Mouse (Mus musculus) limb, embryonic 14.5 days (tissue): ENCODE measurements around the gene Zfp37. TPM values are rescaled to one million over a fixed set of nuclear protein-coding genes. Genes with fewer than 3 reads are reported as not detected.
"Not testable (repeated sequence)": the region's sequence is repeated elsewhere in the genome, so short reads cannot be mapped to it uniquely, and the experiment has no call there.

Source experiments
- ATAC-seq: fragments of 200-750 bp; cut with Nextera tagmentation; 2 replicates; pipeline ENCODE4 v1.8.0; 2017; ENCODE audit warnings: low read depth, moderate number of reproducible peaks, moderate TSS enrichment; ENCODE audit not compliant: low FRiP score
- DNase-seq: peaks from one replicate; pipeline ENCODE4 v3.0.0-alpha.2; 2015; ENCODE audit warnings: low spot score
- H3K27ac ChIP-seq: fragments of 300-500 bp; sonication (generic); replicated peaks from 2 replicates; pipeline ENCODE4 v1.5.1; 2014; ENCODE audit warnings: low read depth, mild to moderate bottlenecking, low read length, moderate library complexity, mixed read lengths
- H3K27me3 ChIP-seq: fragments of 300-500 bp; sonication (generic); 2 replicates; pipeline ENCODE4 v1.6.1; 2014; ENCODE audit warnings: low read length, mixed read lengths; ENCODE audit not compliant: control insufficient read depth, insufficient read depth
- H3K36me3 ChIP-seq: fragments of 300-500 bp; sonication (generic); 2 replicates; pipeline ENCODE4 v1.6.1; 2014; ENCODE audit warnings: mild to moderate bottlenecking, low read length, moderate library complexity, mixed read lengths; ENCODE audit not compliant: control insufficient read depth, insufficient read depth
- H3K4me1 ChIP-seq: fragments of 300-500 bp; sonication (generic); 2 replicates; pipeline ENCODE4 v1.6.1; 2014; ENCODE audit warnings: antibody characterized with exemption, low read length, mixed read lengths; ENCODE audit not compliant: control insufficient read depth, insufficient read depth
- H3K4me2 ChIP-seq: fragments of 300-500 bp; sonication (generic); replicated peaks from 2 replicates; pipeline ENCODE4 v1.6.1; 2014; ENCODE audit warnings: low read depth, mild to moderate bottlenecking, low read length, moderate library complexity; ENCODE audit not compliant: severe bottlenecking
- H3K4me3 ChIP-seq: fragments of 300-500 bp; sonication (generic); replicated peaks from 2 replicates; pipeline ENCODE4 v1.5.1; 2014; ENCODE audit warnings: low read length
- H3K9ac ChIP-seq: fragments of 300-500 bp; sonication (generic); 2 replicates; pipeline ENCODE4 v1.6.1; 2014; ENCODE audit warnings: mild to moderate bottlenecking, low read depth, low read length, moderate library complexity; ENCODE audit not compliant: severe bottlenecking
- H3K9me3 ChIP-seq: fragments of 300-500 bp; sonication (generic); 2 replicates; pipeline ENCODE4 v1.6.1; 2016; ENCODE audit warnings: low read length; ENCODE audit not compliant: control insufficient read depth
- POLR2A ChIP-seq: fragments of 200-500 bp; IDR thresholded peaks from 2 replicates; pipeline ENCODE4 v1.8.0; 2012; ENCODE audit warnings: inconsistent platforms, mild to moderate bottlenecking, moderate library complexity, borderline replicate concordance; ENCODE audit not compliant: insufficient read depth, insufficient read length; ENCODE audit errors: extremely low read depth
- WGBS: fragments of 180-500 bp; shearing (Covaris S2); extraction: QIAGEN DNeasy Blood & Tissue Kit; methylation state at CpG from one replicate; pipeline ENCODE4 v1.1.7; 2014; 5-methylcytosine and 5-hydroxymethylcytosine counted together
- polyA plus RNA-seq, 2 experiments: library from polyadenylated mRNA; depleted of rRNA in 1 of 2; stranded (reverse) in 1 of 2; unstranded in 1 of 2; fragments of >200 nt; fragmentation: Nextera tagmentation in 1 of 2; extraction: Ambion mirVana in 1 of 2; gene quantifications; 2 replicates each; pipeline versions ENCODE4 v1.2.1 to v1.2.3; 2012 to 2014

Zfp37 gene
- polyA plus RNA-seq, 2 experiments = 7.2 to 9.5 TPM

GRCm38 (mm10) chr4:62273916-62274315, 43.1 kb upstream of the Zfp37 start:
- no peak overlapping the region for H3K4me2 ChIP-seq
- no peak overlapping the region for H3K9ac ChIP-seq
- DNase-seq (no peak), ATAC-seq (no peak)
- H3K27me3 ChIP-seq = no peaks in the 10 kb centered on the region
- H3K27ac ChIP-seq = no peak overlapping the region
- TF ChIP-seq POLR2A = no peak
- no peaks in the 10 kb centered on the region for H3K9me3 ChIP-seq
- no peaks in the 10 kb centered on the region for H3K36me3 ChIP-seq
- WGBS = 93% methylated on average over 10 of the region's 10 CpGs
- H3K4me1 ChIP-seq = no peaks in the 10 kb centered on the region
- no peak overlapping the region for H3K4me3 ChIP-seq

- no peak overlapping the region for H3K9ac ChIP-seq
- no peaks in the 10 kb centered on the region for H3K9me3 ChIP-seq
- no peaks in the 10 kb centered on the region for H3K36me3 ChIP-seq
- no peak for ATAC-seq
- 90% methylated on average over 10 of the region's 10 CpGs for WGBS
- H3K27ac ChIP-seq = no peak overlapping the region
- no peak overlapping the region for H3K4me3 ChIP-seq
- no peaks in the 10 kb centered on the region for H3K27me3 ChIP-seq
- H3K4me1 ChIP-seq = no peaks in the 10 kb centered on the region
- no peak for TF ChIP-seq POLR2A
- DNase-seq = no peak
- H3K4me2 ChIP-seq = no peak overlapping the region
Measured at GRCm38 (mm10) chr4:62272696-62273095, 41.8 kb upstream of the Zfp37 start.

GRCm38 (mm10) chr4:62267101-62267500, 36.3 kb upstream of the Zfp37 start:
- Histone ChIP-seq H3K4me2 (no peak overlapping the region), H3K9me3 (no peaks in the 10 kb centered on the region), H3K27ac (no peak overlapping the region), H3K9ac (no peak overlapping the region), H3K4me1 (no peaks in the 10 kb centered on the region), H3K4me3 (no peak overlapping the region), H3K27me3 (no peaks in the 10 kb centered on the region), H3K36me3 (no peaks in the 10 kb centered on the region)
- WGBS = 83% methylated on average over 10 of the region's 10 CpGs
- ATAC-seq = no peak
- DNase-seq = no peak
- no peak for TF ChIP-seq POLR2A

GRCm38 (mm10) chr4:62266016-62266415, 35.2 kb upstream of the Zfp37 start:
- not testable (repeated sequence) for H3K4me2 ChIP-seq, H3K36me3 ChIP-seq, H3K9ac ChIP-seq, DNase-seq, H3K4me3 ChIP-seq, H3K9me3 ChIP-seq, ATAC-seq, H3K4me1 ChIP-seq, H3K27me3 ChIP-seq, H3K27ac ChIP-seq
- 72% methylated on average over 7 of the region's 7 CpGs for WGBS

- Histone ChIP-seq H3K27me3 (no peaks in the 10 kb centered on the region), H3K4me1 (no peaks in the 10 kb centered on the region), H3K9me3 (no peaks in the 10 kb centered on the region), H3K4me3 (no peak overlapping the region), H3K27ac (no peak overlapping the region), H3K9ac (no peak overlapping the region), H3K36me3 (no peaks in the 10 kb centered on the region), H3K4me2 (no peak overlapping the region)
- no peak for TF ChIP-seq POLR2A
- DNase-seq = no peak
- WGBS = 72% methylated on average over 10 of the region's 10 CpGs
- ATAC-seq = no peak
Measured at GRCm38 (mm10) chr4:62265154-62265836, 34.4 kb upstream of the Zfp37 start.
